Mouse (Mus musculus) erythroid progenitor cell, adult 5-6 weeks (primary cell): ENCODE results near the gene Ldb2. TPM values are rescaled to one million over a fixed set of nuclear protein-coding genes. Genes with fewer than 3 reads are reported as not detected.

ENCODE experiments used
- ATAC-seq: replicated peaks from 2 replicates; pipeline ENCODE4 v1.8.0; 2016; ENCODE audit warnings: moderate number of reproducible peaks, mild to moderate bottlenecking, moderate TSS enrichment, inconsistent platforms; ENCODE audit not compliant: poor library complexity, low FRiP score, severe bottlenecking
- total RNA-seq, 2 experiments: library from RNA; stranded (forward) in 1 of 2; stranded (reverse) in 1 of 2; fragments of 150-400 nt in 1 of 2; fragments of 186-747, 209-891 nt in 1 of 2; gene quantifications; 2 replicates each; pipeline versions ENCODE4 v1.2.3 to v1.2.4; 2015 to 2017; ENCODE audit warnings: low replicate concordance in 2 of 2

Gene Ldb2
- total RNA-seq, 2 experiments from 2014 or later, result 1.3 TPM; not detected in 1

GRCm38 (mm10) chr5:44483426-44484106 lies 315.9 kb downstream of the Ldb2 start:
- no peak for ATAC-seq

- no peak for ATAC-seq
Observed at GRCm38 (mm10) chr5:44481406-44481805, 318.1 kb downstream of the Ldb2 start.

GRCm38 (mm10) chr5:44476356-44476755 lies 323.1 kb downstream of the Ldb2 start:
- no peak for ATAC-seq

- no peak for ATAC-seq
Observed at GRCm38 (mm10) chr5:44475543-44475942, 323.9 kb downstream of the Ldb2 start.

GRCm38 (mm10) chr5:44473857-44474762 lies 325.4 kb downstream of the Ldb2 start:
- no peak for ATAC-seq

GRCm38 (mm10) chr5:44465238-44465637 lies 334.2 kb downstream of the Ldb2 start:
- ATAC-seq, result no peak
